Mouse (Mus musculus): Measurements from ENCODE around the gene Emp3. TPM values are rescaled to one million over a fixed set of nuclear protein-coding genes. Genes with fewer than 3 reads are reported as not detected.

Gene Emp3
- polyA plus RNA-seq (2015; fragmentation: Nextera tagmentation; extraction: Ambion mirVana) = 311 and 437 TPM in 2 replicates

GRCm38 (mm10) chr7:45921242-45921621 is at the start of gene Emp3:
Gene Emp3 (minus strand): TSS chr7:45921404.

GRCm38 (mm10) chr7:45923762-45924428 is 2.7 kb upstream of the Emp3 start, which contains the start of gene Ccdc114:
Gene Ccdc114 (plus strand): TSS chr7:45924072.

GRCm38 (mm10) chr7:45896517-45897257 is 24.5 kb downstream of the Emp3 start, which contains the start of the genes Syngr4 and Tmem143:
Gene Syngr4 (minus strand): TSS chr7:45896714.
Gene Tmem143 (plus strand): TSS chr7:45896941.

GRCm38 (mm10) chr7:45878278-45878677 is 42.9 kb downstream of the Emp3 start, which contains the start of gene Grin2d:
Gene Grin2d (minus strand): TSS chr7:45878378.

GRCm38 (mm10) chr7:45872624-45873023 is 48.6 kb downstream of the Emp3 start, which contains the start of gene Kdelr1:
Gene Kdelr1 (plus strand): TSS chr7:45872772.

Other genes with a start within 250 kb of the Emp3 start
- not detected in 2 replicates for gene Ntn5, start 237.4 kb downstream of the Emp3 start, polyA plus RNA-seq (2015; fragmentation: Nextera tagmentation; extraction: Ambion mirVana)
- 0.10 TPM in 1 of 2 replicates, not detected in the other for gene Sec1, start 227.0 kb downstream of the Emp3 start, polyA plus RNA-seq (2015; fragmentation: Nextera tagmentation; extraction: Ambion mirVana)
- gene Car11, start 221.6 kb downstream of the Emp3 start, polyA plus RNA-seq (2015; fragmentation: Nextera tagmentation; extraction: Ambion mirVana) = 3.4 and 4.0 TPM in 2 replicates
- gene Dbp, start 216.3 kb downstream of the Emp3 start, polyA plus RNA-seq (2015; fragmentation: Nextera tagmentation; extraction: Ambion mirVana) = 4.3 and 5.1 TPM in 2 replicates
- 683 and 783 TPM in 2 replicates for gene Rpl18, start 205.9 kb downstream of the Emp3 start, polyA plus RNA-seq (2015; fragmentation: Nextera tagmentation; extraction: Ambion mirVana)
- 15.2 and 16.7 TPM in 2 replicates for gene Sphk2, start 203.4 kb downstream of the Emp3 start, polyA plus RNA-seq (2015; fragmentation: Nextera tagmentation; extraction: Ambion mirVana)
- gene Fam83e, start 200.2 kb downstream of the Emp3 start, polyA plus RNA-seq (2015; fragmentation: Nextera tagmentation; extraction: Ambion mirVana) = 0.64 and 0.82 TPM in 2 replicates
- not detected in 2 replicates for gene Spaca4, start 195.6 kb downstream of the Emp3 start, polyA plus RNA-seq (2015; fragmentation: Nextera tagmentation; extraction: Ambion mirVana)
- gene Lmtk3, start 137.7 kb downstream of the Emp3 start, polyA plus RNA-seq (2015; fragmentation: Nextera tagmentation; extraction: Ambion mirVana) = 0.10 and 0.21 TPM in 2 replicates
- 0.40 and 0.69 TPM in 2 replicates for gene Sult2b1, start 136.7 kb downstream of the Emp3 start, polyA plus RNA-seq (2015; fragmentation: Nextera tagmentation; extraction: Ambion mirVana)
- 49.2 and 49.5 TPM in 2 replicates for gene Cyth2, start 106.8 kb downstream of the Emp3 start, polyA plus RNA-seq (2015; fragmentation: Nextera tagmentation; extraction: Ambion mirVana)
- 0.16 and 0.28 TPM in 2 replicates for gene Kcnj14, start 96.6 kb downstream of the Emp3 start, polyA plus RNA-seq (2015; fragmentation: Nextera tagmentation; extraction: Ambion mirVana)
- 27.8 and 30.1 TPM in 2 replicates for gene Grwd1, start 90.5 kb downstream of the Emp3 start, polyA plus RNA-seq (2015; fragmentation: Nextera tagmentation; extraction: Ambion mirVana)
- 59.9 and 61.7 TPM in 2 replicates for gene Kdelr1, start 48.6 kb downstream of the Emp3 start, polyA plus RNA-seq (2015; fragmentation: Nextera tagmentation; extraction: Ambion mirVana)
- gene Grin2d, start 43.0 kb downstream of the Emp3 start, polyA plus RNA-seq (2015; fragmentation: Nextera tagmentation; extraction: Ambion mirVana) = 0.65 and 0.74 TPM in 2 replicates
- gene Syngr4, start 24.7 kb downstream of the Emp3 start, polyA plus RNA-seq (2015; fragmentation: Nextera tagmentation; extraction: Ambion mirVana) = 0.39 and 0.41 TPM in 2 replicates
- 3.6 and 4.0 TPM in 2 replicates for gene Tmem143, start 24.5 kb downstream of the Emp3 start, polyA plus RNA-seq (2015; fragmentation: Nextera tagmentation; extraction: Ambion mirVana)
- gene Ccdc114, start 2.7 kb upstream of the Emp3 start, polyA plus RNA-seq (2015; fragmentation: Nextera tagmentation; extraction: Ambion mirVana) = 1.4 and 1.5 TPM in 2 replicates
- gene Abcc6, start 108.9 kb upstream of the Emp3 start, polyA plus RNA-seq (2015; fragmentation: Nextera tagmentation; extraction: Ambion mirVana) = not detected in 2 replicates
- 20.3 and 20.5 TPM in 2 replicates for gene Nomo1, start 112.3 kb upstream of the Emp3 start, polyA plus RNA-seq (2015; fragmentation: Nextera tagmentation; extraction: Ambion mirVana)
- gene Kcnj11, start 179.4 kb upstream of the Emp3 start, polyA plus RNA-seq (2015; fragmentation: Nextera tagmentation; extraction: Ambion mirVana) = not detected in 2 replicates

Measured in urinary bladder, postnatal 0 days (tissue).